Mouse (Mus musculus) cerebellum, adult 9-10 months (tissue): ENCODE data around the gene Cdipt.
A peak's percentile ranks its signal among the peaks of the same experiment; 100 is the strongest.

Source experiments
- DNase-seq: peaks from one replicate; pipeline ENCODE4 v3.0.0; 2022

The Cdipt gene

GRCm38 (mm10) chr7:127025556-127026160, 49.9 kb downstream of the Cdipt start:
- peak; percentile 78 for DNase-seq

- DNase-seq: peak; percentile 86
Measured at GRCm38 (mm10) chr7:127026161-127026600, 50.5 kb downstream of the Cdipt start.

GRCm38 (mm10) chr7:127026616-127026983, 50.9 kb downstream of the Cdipt start:
- DNase-seq: no peak

DNA sequence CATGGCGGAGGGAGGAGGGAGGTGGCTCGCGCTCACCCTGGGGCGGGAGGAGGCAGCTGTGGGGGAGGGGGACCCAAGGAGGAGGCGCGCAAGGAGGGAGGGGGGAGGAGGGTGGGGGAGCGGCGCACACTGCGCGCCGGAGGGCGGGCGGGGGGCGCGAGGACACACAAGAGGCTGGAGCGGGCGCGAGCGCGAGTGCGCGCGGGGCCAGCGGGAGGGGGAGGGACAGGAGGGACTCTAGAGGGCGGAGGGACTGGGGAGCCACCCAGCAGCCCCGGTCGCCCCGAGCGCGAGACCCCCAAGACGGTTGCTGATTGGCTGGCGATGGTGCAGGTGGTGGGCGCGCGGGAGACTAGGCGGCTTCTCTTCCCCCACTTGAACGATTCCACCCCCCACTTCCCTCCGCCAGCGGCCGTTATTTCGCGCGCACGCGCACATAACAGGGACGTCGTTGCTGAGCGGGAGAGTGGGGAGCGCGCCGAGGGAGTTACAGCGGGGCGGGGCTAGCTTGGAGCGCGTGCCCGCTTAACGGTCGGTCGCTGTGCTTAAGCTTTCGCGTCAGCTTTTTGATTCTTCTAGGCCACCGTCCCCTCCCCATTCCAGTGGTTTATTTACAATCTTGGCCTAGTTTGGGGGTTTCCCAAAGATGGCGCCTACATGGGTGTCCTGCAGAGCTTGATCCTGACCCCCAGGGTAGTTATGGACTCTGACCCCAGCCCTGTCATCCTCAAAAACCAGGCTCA, 51.4 kb downstream of the Cdipt start, which contains the start of gene Maz:
TSS of gene Maz (minus strand) at position 54 of the 743 bp plus-strand sequence.
- peak; percentile 100 for DNase-seq

GRCm38 (mm10) chr7:127027885-127028284, 52.2 kb downstream of the Cdipt start:
- DNase-seq: no peak
